Mouse (Mus musculus) kidney, postnatal 0 days (tissue): Measurements from ENCODE around the gene Ubash3b. TPM values are rescaled to one million over a fixed set of nuclear protein-coding genes. Genes with fewer than 3 reads are reported as not detected.

ENCODE experiments used
- ATAC-seq: fragments of 200-750 bp; cut with Nextera tagmentation; replicated peaks from 2 replicates; pipeline ENCODE4 v1.8.0; 2017; ENCODE audit warnings: low read depth, moderate number of reproducible peaks, moderate TSS enrichment, moderate library complexity; ENCODE audit not compliant: low FRiP score
- DNase-seq: peaks from one replicate; pipeline ENCODE4 v3.0.0-alpha.2; 2016; ENCODE audit warnings: low spot score
- H3K27ac ChIP-seq: fragments of 300-500 bp; sonication (generic); 2 replicates; pipeline ENCODE4 v1.5.1; 2014; ENCODE audit warnings: mild to moderate bottlenecking
- H3K27me3 ChIP-seq: fragments of 300-500 bp; sonication (generic); 2 replicates; pipeline ENCODE4 v1.6.1; 2014; ENCODE audit warnings: low read length, mixed read lengths; ENCODE audit not compliant: insufficient read depth
- H3K36me3 ChIP-seq: fragments of 300-500 bp; sonication (generic); 2 replicates; pipeline ENCODE4 v1.6.1; 2014; ENCODE audit warnings: low read length, mixed read lengths; ENCODE audit not compliant: insufficient read depth
- H3K4me1 ChIP-seq: fragments of 300-500 bp; sonication (generic); replicated peaks from 2 replicates; pipeline ENCODE4 v1.6.1; 2014; ENCODE audit warnings: antibody characterized with exemption, low read length, mixed read lengths; ENCODE audit not compliant: insufficient read depth
- H3K4me2 ChIP-seq: fragments of 300-500 bp; sonication (generic); 2 replicates; pipeline ENCODE4 v1.6.1; 2014; ENCODE audit warnings: mild to moderate bottlenecking, low read length, moderate library complexity, mixed read lengths
- H3K4me3 ChIP-seq: fragments of 300-500 bp; sonication (generic); replicated peaks from 2 replicates; pipeline ENCODE4 v1.5.1; 2014; ENCODE audit warnings: low read depth, low read length
- H3K9ac ChIP-seq: fragments of 300-500 bp; sonication (generic); 2 replicates; pipeline ENCODE4 v1.6.1; 2014; ENCODE audit warnings: low read depth, low read length
- H3K9me3 ChIP-seq: fragments of 300-500 bp; sonication (generic); replicated peaks from 2 replicates; pipeline ENCODE4 v1.6.1; 2016; ENCODE audit warnings: low read length, inconsistent platforms, mixed read lengths
- CTCF ChIP-seq: IDR thresholded peaks from 2 replicates; pipeline ENCODE4 v1.5.1; 2016; ENCODE audit warnings: antibody characterized with exemption, low read depth, mild to moderate bottlenecking, moderate library complexity
- WGBS: fragments of 180-500 bp; shearing (Covaris S2); extraction: QIAGEN DNeasy Blood & Tissue Kit; methylation state at CpG from one replicate; pipeline ENCODE4 v1.1.7; 2014; 5-methylcytosine and 5-hydroxymethylcytosine counted together
- polyA plus RNA-seq: library from polyadenylated mRNA; unstranded; fragments of >200 nt; fragmentation: Nextera tagmentation; extraction: Ambion mirVana; gene quantifications from 2 replicates; pipeline ENCODE4 v1.2.1, GENCODE M21; 2015

Gene Ubash3b
- polyA plus RNA-seq, 1 experiment from 2014 or later: 7.5 TPM

GRCm38 (mm10) chr9:41129802-41130480 is 31.6 kb downstream of the Ubash3b start:
- no peak overlapping the region for H3K4me3 ChIP-seq
- no peaks in the 10 kb centered on the region for H3K4me1 ChIP-seq
- TF ChIP-seq CTCF: no peak
- H3K9ac ChIP-seq: no peak overlapping the region
- H3K27ac ChIP-seq: no peak overlapping the region
- DNase-seq: no peak
- no peaks in the 10 kb centered on the region for H3K27me3 ChIP-seq
- ATAC-seq: no peak
- no peaks in the 10 kb centered on the region for H3K9me3 ChIP-seq
- 73% methylated on average over 10 of the region's 10 CpGs for WGBS
- H3K4me2 ChIP-seq: no peak overlapping the region
- no peaks in the 10 kb centered on the region for H3K36me3 ChIP-seq

DNA sequence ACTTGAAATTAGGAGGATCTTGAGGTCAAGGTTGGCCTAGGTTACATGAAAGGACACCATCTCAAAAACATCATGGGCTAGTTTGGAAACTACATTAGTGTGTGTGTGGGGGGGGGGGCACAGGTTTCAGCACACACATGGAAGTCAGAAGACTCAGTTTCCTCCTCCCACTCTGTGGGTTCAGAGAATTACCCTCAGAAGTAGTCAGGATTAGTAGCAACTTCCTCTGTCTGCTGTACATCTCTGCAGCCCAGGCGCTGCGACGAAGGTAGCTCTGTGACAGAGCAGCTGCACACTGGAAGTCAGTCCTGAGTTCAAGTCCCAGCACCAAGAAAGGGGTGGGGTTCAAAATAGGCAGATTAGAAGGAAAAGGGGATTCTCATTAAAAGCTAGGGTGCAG is 32.2 kb downstream of the Ubash3b start:
- WGBS: 93% methylated on average over 3 of the region's 3 CpGs
- DNase-seq: no peak

DNA sequence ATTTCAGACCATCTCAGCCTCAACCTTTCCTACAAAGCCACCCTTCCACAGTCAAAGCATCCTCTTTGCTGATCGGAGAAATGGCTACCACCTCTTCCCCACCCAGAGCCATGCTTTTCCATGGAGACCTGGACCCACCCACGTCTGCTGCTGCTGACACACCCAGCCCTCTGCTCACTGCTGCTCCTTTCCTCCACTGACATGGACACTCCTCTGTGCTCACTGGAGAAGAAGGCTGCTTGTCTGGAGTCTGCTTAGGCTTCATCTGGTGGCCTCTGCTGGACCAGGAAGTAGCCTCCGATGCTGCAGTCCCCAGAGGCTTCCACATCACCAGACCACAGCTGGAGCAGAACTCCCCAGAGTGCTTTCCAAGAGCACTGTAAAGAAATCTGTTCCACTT is 34.8 kb downstream of the Ubash3b start:
- DNase-seq (no peak), ATAC-seq (no peak)
- H3K27me3 ChIP-seq: no peaks in the 10 kb centered on the region
- no peaks in the 10 kb centered on the region for H3K36me3 ChIP-seq
- no peak overlapping the region for H3K9ac ChIP-seq
- no peak overlapping the region for H3K4me2 ChIP-seq
- no peak overlapping the region for H3K27ac ChIP-seq
- no peak overlapping the region for H3K4me3 ChIP-seq
- WGBS: 57% methylated on average over 3 of the region's 3 CpGs
- no peak for TF ChIP-seq CTCF
- no peaks in the 10 kb centered on the region for H3K4me1 ChIP-seq
- H3K9me3 ChIP-seq: no peaks in the 10 kb centered on the region

More for the DNA sequence above, 32.2 kb downstream of the Ubash3b start:
- H3K27me3 ChIP-seq: no peaks in the 10 kb centered on the region
- no peaks in the 10 kb centered on the region for H3K4me1 ChIP-seq
- no peaks in the 10 kb centered on the region for H3K9me3 ChIP-seq
- no peak overlapping the region for H3K4me2 ChIP-seq
- H3K27ac ChIP-seq: no peak overlapping the region
- no peak overlapping the region for H3K9ac ChIP-seq
- ATAC-seq: no peak
- no peak for TF ChIP-seq CTCF
- no peak overlapping the region for H3K4me3 ChIP-seq
- H3K36me3 ChIP-seq: no peaks in the 10 kb centered on the region

DNA sequence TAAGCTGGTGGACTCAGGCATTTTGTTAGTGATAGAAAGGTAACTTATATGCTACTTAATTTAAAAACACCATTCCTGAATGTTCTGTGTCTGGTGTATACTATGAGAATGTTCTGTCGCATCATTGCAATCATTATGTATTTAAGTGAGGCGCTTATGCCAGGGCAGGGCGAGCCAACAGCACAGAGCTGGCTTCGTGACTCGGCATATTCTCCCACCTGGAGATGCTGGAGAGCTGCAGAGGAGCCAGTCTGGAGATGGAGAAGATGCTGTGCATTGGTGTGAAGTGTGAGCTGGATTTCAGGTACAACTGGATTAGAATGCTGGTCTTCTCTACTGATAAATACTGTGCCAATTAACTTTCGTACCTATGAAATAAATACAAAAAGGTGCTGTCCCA is 37.2 kb downstream of the Ubash3b start:
- no peak overlapping the region for H3K4me3 ChIP-seq
- no peaks in the 10 kb centered on the region for H3K27me3 ChIP-seq
- no peak overlapping the region for H3K9ac ChIP-seq
- no peak for ATAC-seq
- H3K4me1 ChIP-seq: no peaks in the 10 kb centered on the region
- H3K4me2 ChIP-seq: no peak overlapping the region
- H3K27ac ChIP-seq: no peak overlapping the region
- no peaks in the 10 kb centered on the region for H3K36me3 ChIP-seq
- H3K9me3 ChIP-seq: no peaks in the 10 kb centered on the region
- no peak for DNase-seq
- no peak for TF ChIP-seq CTCF
- WGBS: 95% methylated on average over 6 of the region's 6 CpGs

DNA sequence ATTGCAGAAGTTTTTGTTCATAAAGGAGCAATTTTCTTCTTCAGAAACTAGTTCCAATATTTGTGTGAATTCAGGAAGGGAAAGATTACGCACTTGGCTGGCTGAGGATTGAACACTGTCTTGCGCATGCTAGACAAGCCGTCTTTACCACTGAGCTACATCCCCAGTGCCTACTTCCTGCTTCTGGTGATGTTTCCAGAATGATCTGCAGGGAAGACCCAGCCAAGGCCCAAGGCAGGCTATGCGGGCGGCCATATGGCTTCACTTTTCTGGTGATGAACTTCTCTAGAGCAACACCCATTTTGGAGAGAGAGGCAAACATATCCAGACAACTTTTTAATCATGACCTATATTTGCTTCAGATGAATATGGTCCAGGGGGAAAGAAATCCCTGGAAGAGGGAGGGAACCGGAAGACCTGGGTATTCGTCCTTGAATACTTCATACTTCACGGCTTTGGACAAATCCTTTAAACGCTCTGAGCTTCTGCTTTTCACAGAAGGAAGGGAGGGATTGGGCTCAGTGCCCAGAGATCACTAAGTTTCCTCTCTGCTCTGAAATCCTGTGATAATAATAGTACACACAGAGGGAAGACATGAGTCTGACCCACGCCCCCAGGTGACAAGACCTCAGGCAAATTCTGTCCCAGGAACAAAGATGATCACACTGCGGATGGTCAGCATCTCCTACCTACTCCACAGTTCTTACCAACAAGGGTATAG is 38.9 kb downstream of the Ubash3b start:
- Histone ChIP-seq H3K4me2 (no peak overlapping the region), H3K4me3 (no peak overlapping the region), H3K36me3 (no peaks in the 10 kb centered on the region), H3K27me3 (no peaks in the 10 kb centered on the region), H3K27ac (peak overlapping the region; percentile 19; the same call in 1 of the 2 replicates), H3K4me1 (peaks cover 4% of the 10 kb centered on the region; the same call in 1 of the 2 replicates), H3K9me3 (no peaks in the 10 kb centered on the region), H3K9ac (no peak overlapping the region)
- ATAC-seq (no peak), DNase-seq (peak; percentile 48)
- no peak for TF ChIP-seq CTCF
- 72% methylated on average over 11 of the region's 11 CpGs for WGBS

DNA sequence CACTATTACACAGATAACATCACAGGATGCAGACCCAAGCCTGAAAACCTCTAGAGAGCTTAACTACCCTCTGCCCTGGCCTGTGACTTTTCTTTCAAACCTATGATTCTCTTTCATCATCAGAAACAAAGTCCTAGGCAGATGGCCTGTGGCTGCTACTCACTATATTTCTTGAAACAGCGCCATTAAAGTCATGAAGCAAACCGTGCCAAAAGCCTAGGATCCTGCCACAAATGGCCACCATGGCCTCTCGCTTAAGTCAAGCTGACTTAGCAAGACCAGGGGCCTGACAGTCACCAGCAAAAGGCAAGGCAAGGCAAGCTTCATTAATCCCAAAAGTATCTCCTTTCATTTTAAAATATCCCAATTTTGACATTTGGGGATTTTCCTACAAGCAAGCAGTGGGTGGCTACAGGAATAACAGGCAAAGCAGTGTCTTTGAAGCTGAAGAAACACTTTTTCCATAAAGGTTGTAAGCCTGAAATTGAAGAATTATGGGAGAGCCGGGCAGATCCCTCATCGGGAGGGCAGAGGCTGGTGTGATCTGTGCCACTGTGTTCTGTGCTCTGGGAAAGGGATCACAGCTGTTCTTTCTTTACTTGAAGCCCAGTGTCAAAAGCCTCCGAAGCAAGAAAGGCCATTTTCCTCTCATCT is 39.7 kb downstream of the Ubash3b start:
- Histone ChIP-seq H3K4me3 (no peak overlapping the region), H3K9ac (no peak overlapping the region), H3K9me3 (no peaks in the 10 kb centered on the region), H3K27me3 (no peaks in the 10 kb centered on the region), H3K4me2 (no peak overlapping the region), H3K4me1 (peaks cover 4% of the 10 kb centered on the region; the same call in 1 of the 2 replicates), H3K27ac (no peak overlapping the region), H3K36me3 (no peaks in the 10 kb centered on the region)
- ATAC-seq (no peak), DNase-seq (no peak)
- no peak for TF ChIP-seq CTCF
- whole genome bisulfite sequencing: 49% methylated on average over 6 of the region's 6 CpGs
